Mouse (Mus musculus) lung, postnatal 4 days (tissue): ENCODE data around the gene Paqr4.
"Not testable (repeated sequence)": the region's sequence is repeated elsewhere in the genome, so short reads cannot be mapped to it uniquely, and the experiment has no call there.

ENCODE experiments used
- DNase-seq, 2 experiments: peaks; one replicate each; pipeline ENCODE4 v3.0.0; 2021

Paqr4 gene

DNA sequence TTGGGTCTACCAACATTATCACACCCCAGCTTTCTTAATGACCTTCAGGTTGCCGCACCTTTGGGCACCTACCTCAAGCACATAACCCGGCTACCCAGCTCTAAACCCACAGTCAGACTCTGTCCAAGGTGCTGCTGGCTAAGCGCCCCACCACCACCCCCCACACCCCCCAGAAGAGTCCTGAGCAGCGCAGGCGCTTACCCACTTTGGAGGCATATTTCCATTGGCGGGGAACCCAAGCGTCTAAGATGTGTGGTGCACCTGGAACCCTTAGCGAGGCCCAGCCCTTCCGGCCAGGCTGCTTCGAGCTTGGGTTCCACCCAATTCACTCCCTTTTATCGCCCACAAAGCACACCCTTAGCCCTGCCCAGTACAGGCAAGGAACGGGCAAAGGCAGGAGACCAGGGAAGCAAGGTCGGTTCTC lies at the start of gene Paqr4:
TSS of gene Paqr4 (minus strand) at position 270 of the 424 bp plus-strand sequence.
- peak in 1 of 2 experiments; percentile 50 for DNase-seq

GRCm38 (mm10) chr17:23789749-23790268 lies 49.1 kb upstream of the Paqr4 start:
- DNase-seq, result no peak

DNA sequence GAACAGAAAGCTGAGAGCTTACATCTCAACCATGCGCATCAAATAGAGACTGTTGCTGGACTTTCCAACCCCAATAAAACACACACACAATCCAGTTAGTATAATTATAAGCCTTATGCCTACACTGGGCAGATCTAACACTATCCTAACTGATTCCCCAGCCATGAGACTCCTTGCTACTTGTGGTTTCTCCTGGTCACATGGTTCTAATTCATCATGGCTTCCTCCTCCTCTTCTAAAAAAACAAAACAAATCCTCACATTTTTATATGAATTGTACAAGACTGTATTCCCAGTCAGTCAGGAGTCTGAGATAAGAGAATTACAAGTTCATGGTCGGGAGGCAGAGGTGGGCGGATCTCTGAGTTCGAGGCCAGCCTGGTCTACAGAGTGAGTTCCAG lies 48.3 kb upstream of the Paqr4 start:
- no peak for DNase-seq

- DNase-seq, result peak in 1 of 2 experiments; percentile 15
These were observed 45.9 kb upstream of the Paqr4 start for GRCm38 (mm10) chr17:23786510-23786931.

GRCm38 (mm10) chr17:23785561-23786471 lies 45.1 kb upstream of the Paqr4 start, which contains the start of gene Flywch2:
TSS of gene Flywch2 (minus strand) at chr17:23786081.
- DNase-seq, result peak; percentile 85

- DNase-seq, result no peak
These were observed 42.7 kb upstream of the Paqr4 start for GRCm38 (mm10) chr17:23783352-23783751.

- no peak for DNase-seq
These were observed 37.8 kb upstream of the Paqr4 start for GRCm38 (mm10) chr17:23778447-23778846.

- DNase-seq, result no peak
These were observed 36.5 kb upstream of the Paqr4 start for GRCm38 (mm10) chr17:23777141-23777540.

DNA sequence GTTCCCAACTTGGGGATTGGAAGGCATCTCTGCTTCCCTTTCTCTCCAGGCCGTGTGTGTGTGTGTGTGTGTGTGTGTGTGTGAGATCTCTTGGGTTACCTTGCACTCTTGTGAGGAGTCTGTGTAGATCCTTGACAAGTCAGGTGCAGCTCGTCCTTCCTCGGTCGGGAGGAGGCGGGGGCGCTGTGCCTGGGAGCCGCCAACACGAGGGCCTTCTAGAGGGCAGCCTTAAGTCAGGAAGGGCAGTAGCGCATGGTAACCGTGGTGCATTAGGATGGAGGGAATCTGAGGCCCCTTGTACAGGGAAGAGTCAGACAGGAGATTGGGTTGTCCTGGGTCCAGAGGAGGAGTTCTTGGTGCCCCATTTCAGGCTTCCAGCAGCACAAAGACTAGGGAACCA lies 35.5 kb upstream of the Paqr4 start:
- DNase-seq, result no peak

- DNase-seq, result peak; percentile 86 to 89
These were observed 33.4 kb upstream of the Paqr4 start for GRCm38 (mm10) chr17:23774090-23774489.

GRCm38 (mm10) chr17:23773676-23774075 lies 33.0 kb upstream of the Paqr4 start:
- no peak for DNase-seq

DNA sequence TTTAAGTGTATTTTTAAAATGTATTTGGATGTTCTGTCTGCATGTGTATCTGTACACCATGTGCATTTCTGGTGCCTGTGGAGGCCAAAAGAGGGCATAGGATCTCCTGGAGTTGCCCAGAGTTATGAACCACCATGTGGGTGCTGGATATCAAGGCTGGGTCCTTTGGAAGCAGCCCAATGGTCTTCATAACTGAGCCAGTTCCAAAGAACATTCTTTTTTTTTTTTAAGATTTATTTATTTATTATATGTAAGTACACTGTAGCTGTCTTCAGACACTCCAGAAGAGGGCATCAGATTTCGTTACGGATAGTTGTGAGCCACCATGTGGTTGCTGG lies 31.5 kb upstream of the Paqr4 start:
- not testable (repeated sequence) for DNase-seq

DNA sequence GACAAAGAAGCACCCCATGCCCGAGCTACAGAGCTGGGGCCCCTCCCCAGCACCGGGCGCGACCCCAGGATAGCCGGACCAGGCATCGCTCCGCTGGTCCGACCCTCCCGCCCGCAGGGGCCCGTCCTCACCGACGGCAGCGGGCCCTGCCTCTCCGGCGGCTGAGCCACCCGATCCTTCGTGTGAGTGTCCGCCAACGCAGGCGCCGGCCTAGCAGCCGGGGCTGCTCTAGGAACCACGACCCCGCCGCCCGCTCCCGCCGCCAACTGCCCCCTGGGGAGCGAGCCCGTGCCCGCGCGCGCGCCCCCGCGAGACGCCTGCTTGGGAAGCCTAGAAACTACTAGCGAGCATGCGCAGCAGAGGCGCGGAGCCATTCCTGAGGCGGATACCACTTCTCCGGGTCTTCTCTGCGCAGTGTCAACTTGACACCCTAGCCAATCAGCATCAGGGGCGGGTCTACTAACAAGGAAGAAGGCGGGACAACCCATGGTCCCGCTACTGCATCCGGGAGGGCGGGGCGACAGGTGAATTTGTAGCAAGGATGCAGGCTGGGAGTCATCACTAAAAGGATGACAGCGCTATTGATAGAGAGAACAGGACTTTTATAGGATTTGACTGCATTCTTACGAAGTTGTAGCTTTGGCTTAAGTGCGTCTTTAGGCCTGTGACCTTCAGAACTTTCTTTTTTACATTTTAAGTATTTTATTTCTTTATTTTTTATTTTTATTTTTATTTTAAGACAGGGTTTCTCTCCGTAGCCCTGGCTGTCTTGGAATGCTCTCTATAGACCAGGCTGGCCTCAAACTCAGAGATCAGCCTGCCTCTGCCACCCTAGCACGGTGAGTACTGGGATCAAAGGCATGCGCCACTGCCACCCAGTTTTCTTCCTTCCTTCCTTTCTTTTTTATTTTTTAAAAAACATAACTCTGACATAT lies 30.9 kb upstream of the Paqr4 start, which contains the start of gene Flywch1:
TSS of gene Flywch1 (minus strand) at position 319 of the 935 bp plus-strand sequence.
- DNase-seq, result peak; percentile 98

GRCm38 (mm10) chr17:23770896-23771283 lies 30.2 kb upstream of the Paqr4 start:
- DNase-seq, result no peak

DNA sequence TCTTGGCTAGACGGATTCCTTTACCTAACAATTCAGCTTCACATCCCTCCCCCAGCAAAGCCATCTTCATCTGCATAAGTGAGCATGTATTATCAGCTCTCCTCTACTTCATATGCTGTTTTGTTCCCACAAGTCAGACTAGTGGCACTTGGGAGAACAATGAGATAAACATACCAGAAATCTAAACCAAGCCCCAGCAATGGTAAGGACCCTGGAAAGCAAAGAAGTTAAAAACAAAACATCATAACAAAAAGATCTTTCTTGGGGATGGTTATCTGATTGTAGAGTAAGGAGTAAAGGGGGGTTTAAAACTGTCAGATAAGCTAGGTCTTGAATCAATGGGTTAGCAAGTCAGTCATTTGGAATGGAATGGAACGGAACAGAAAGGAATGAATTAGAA lies 29.8 kb upstream of the Paqr4 start:
- no peak for DNase-seq

DNA sequence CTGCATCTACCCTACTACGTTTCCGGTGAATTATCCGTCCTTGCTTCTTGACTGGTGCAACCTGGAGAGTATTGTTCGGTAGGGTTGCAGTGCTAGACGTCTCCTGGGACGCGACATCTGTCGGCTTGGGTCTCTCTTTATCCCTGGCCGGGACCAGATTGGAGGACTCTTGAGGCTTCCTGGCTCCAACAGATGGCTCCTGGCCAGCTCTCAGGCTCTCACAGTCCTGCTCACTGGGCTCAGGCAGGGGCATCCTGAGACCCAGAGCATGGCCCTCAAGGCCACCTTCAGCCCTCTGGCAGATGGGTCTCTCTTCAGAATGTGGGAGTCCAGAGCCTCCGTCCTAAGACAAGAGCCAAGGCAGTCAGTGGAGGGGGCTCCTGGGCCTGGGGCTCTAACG lies 22.3 kb upstream of the Paqr4 start:
- DNase-seq, result no peak

- no peak for DNase-seq
These were observed 20.5 kb upstream of the Paqr4 start for GRCm38 (mm10) chr17:23761155-23761554.

DNA sequence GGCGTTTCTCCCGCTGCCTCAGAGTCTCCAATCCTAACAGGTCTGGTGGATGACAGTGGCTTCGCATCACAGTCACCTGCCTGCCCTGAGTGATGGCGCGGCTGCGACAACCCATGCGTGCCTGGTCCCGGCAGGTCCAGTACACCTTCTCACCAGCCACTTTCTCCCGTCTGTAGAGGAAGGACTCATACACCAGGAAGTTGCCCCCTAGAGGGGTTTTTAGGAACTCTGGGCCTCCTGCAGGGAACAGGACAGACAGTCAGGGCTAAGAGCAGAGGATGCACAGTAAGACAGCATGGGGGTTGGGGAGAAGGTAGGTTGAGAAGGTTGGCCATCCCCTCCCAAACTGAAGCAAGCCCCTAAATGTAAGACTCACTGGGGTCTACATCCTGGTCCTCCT lies 19.6 kb upstream of the Paqr4 start:
- DNase-seq, result no peak

DNA sequence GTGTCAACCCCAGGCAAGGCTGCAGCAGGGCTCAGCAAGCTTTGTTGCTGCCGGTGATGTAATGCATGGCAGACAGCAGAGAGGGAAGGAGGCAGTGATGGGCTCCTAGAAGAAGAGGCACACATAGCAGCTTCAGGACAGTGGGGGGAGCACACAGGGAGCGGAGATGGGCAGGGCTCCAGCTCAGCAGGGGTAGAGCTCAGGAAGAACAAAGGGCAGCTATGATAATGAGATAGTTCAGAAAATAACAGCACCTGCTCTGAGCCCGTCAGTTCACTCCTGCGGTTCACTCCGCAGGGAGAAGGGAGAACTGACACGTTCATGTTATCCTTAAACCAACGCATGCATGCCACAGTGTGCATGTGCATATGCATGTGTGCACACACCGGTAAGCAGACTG lies 18.1 kb upstream of the Paqr4 start:
- DNase-seq, result no peak

DNA sequence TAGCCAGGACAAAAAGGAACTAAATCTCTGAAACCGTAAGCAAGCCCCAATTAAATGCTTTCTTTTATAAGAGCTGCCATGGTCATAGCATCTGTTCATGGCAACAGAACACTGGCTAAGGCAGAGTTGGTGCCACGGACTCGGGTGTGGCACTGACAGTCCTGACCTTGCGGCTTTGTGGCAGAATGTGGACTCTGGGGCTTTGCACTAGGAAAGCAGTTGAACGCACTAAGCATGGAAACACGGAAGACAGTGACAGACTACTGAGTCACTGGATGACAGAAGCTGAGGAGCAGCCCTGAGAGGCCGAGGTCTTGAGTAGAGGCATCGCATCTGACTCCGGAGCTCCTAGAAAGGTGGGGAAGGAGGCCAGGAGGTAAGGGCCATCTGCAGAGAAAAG lies 16.9 kb upstream of the Paqr4 start:
- no peak for DNase-seq

GRCm38 (mm10) chr17:23755689-23756088 lies 15.0 kb upstream of the Paqr4 start:
- DNase-seq, result peak in 1 of 2 experiments; percentile 30

DNA sequence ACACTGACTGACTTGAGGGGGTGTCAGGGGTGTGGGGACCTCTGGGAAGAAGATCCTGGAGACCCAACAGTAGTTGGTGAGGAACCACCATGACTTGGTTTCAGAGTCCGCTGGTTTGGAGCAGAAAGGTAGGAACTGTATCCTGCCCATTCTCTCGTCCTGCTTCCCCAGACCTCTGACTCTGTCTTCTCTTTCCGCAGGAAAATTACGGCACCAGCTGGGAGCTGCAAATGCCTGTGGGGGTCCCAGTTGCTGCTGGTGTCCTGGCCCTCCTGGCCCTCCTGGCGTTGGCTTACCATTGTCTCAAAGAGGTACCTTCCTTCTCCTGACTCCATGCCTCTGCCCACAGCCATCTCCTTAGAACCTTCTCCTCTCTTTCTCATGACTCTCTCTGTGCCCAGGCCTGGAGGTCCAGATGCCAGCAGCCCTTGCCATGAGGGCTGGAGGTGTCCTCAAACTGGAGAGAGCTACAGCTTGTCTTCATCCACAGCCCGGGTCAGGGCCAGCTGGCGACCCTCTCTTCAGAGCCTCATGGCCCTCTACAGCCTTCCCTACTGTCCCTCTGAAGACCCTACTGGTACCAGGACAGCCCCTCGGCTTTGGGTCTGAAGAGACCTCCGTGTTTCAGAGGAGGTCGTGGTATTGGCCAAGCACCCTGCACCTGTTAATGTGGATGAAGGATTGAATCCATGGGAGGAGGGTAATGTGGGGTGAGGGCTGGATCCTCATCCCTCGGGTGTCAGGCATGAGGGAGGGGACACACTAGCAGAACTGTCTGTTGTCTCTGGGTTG lies 8.9 kb upstream of the Paqr4 start:
- DNase-seq, result no peak
